Mouse (Mus musculus) stomach, embryonic 14.5 days (tissue): ENCODE results near the gene Slc26a8. TPM values are rescaled to one million over a fixed set of nuclear protein-coding genes. Genes with fewer than 3 reads are reported as not detected.

ENCODE experiments used
- ATAC-seq: fragments of 200-750 bp; cut with Nextera tagmentation; 2 replicates; pipeline ENCODE4 v1.8.0; 2017; ENCODE audit warnings: low read depth, moderate TSS enrichment; ENCODE audit not compliant: insufficient number of reproducible peaks, insufficient read depth, low FRiP score
- H3K27ac ChIP-seq: fragments of 300-500 bp; sonication (generic); 2 replicates; pipeline ENCODE4 v1.5.1; 2014; ENCODE audit warnings: mild to moderate bottlenecking, low read length, moderate library complexity, mixed read lengths
- H3K27me3 ChIP-seq: fragments of 300-500 bp; sonication (generic); 2 replicates; pipeline ENCODE4 v1.6.1; 2014; ENCODE audit warnings: low read length, control low read depth, mixed read lengths; ENCODE audit not compliant: control insufficient read depth, insufficient read depth
- H3K36me3 ChIP-seq: fragments of 300-500 bp; sonication (generic); 2 replicates; pipeline ENCODE4 v1.6.1; 2014; ENCODE audit warnings: mild to moderate bottlenecking, control low read depth, low read length, moderate library complexity, mixed read lengths; ENCODE audit not compliant: control insufficient read depth, insufficient read depth
- H3K4me1 ChIP-seq: fragments of 300-500 bp; sonication (generic); 2 replicates; pipeline ENCODE4 v1.6.1; 2014; ENCODE audit warnings: low read length, control low read depth, mixed read lengths; ENCODE audit not compliant: control insufficient read depth, insufficient read depth
- H3K4me2 ChIP-seq: fragments of 300-500 bp; sonication (generic); replicated peaks from 2 replicates; pipeline ENCODE4 v1.6.1; 2014; ENCODE audit warnings: low read depth, low read length, control low read depth
- H3K4me3 ChIP-seq: fragments of 300-500 bp; sonication (generic); 2 replicates; pipeline ENCODE4 v1.5.1; 2014; ENCODE audit warnings: low read depth, low read length, control low read depth
- H3K9ac ChIP-seq: fragments of 300-500 bp; sonication (generic); replicated peaks from 2 replicates; pipeline ENCODE4 v1.6.1; 2014; ENCODE audit warnings: low read depth, mild to moderate bottlenecking, control low read depth, low read length, moderate library complexity, mixed read lengths
- H3K9me3 ChIP-seq: fragments of 300-500 bp; sonication (generic); 2 replicates; pipeline ENCODE4 v1.6.1; 2016; ENCODE audit warnings: low read depth, low read length, control low read depth; ENCODE audit not compliant: control insufficient read depth
- WGBS: fragments of 180-500 bp; shearing (Covaris S2); extraction: QIAGEN DNeasy Blood & Tissue Kit; methylation state at CpG from one replicate; pipeline ENCODE4 v1.1.7; 2014; 5-methylcytosine and 5-hydroxymethylcytosine counted together
- polyA plus RNA-seq: library from polyadenylated mRNA; unstranded; fragments of >200 nt; fragmentation: Nextera tagmentation; extraction: Ambion mirVana; gene quantifications from 2 replicates; pipeline ENCODE4 v1.2.1, GENCODE M21; 2014

Gene Slc26a8
- polyA plus RNA-seq, 1 experiment from 2014 or later = 1.9 TPM

GRCm38 (mm10) chr17:28707136-28707627, 17.1 kb upstream of the Slc26a8 start:
- 88% methylated on average over 3 of the region's 3 CpGs for WGBS
- no peak overlapping the region for H3K27ac ChIP-seq
- H3K4me1 ChIP-seq = peaks cover 10% of the 10 kb centered on the region

GRCm38 (mm10) chr17:28706697-28707096, 16.7 kb upstream of the Slc26a8 start:
- Histone ChIP-seq H3K27ac (no peak overlapping the region), H3K36me3 (no peaks in the 10 kb centered on the region), H3K4me2 (no peak overlapping the region), H3K27me3 (no peaks in the 10 kb centered on the region), H3K4me3 (no peak overlapping the region), H3K9ac (no peak overlapping the region), H3K4me1 (peaks cover 10% of the 10 kb centered on the region), H3K9me3 (no peaks in the 10 kb centered on the region)
- no peak for ATAC-seq
- 53% methylated on average over 1 of the region's 1 CpGs for WGBS

More at GRCm38 (mm10) chr17:28707136-28707627, 17.1 kb upstream of the Slc26a8 start:
- Histone ChIP-seq H3K9me3 (no peaks in the 10 kb centered on the region), H3K4me3 (no peak overlapping the region), H3K36me3 (no peaks in the 10 kb centered on the region), H3K4me2 (no peak overlapping the region), H3K9ac (no peak overlapping the region), H3K27me3 (no peaks in the 10 kb centered on the region)
- no peak for ATAC-seq

GRCm38 (mm10) chr17:28702646-28703045, 12.6 kb upstream of the Slc26a8 start:
- Histone ChIP-seq H3K36me3 (no peaks in the 10 kb centered on the region), H3K4me2 (no peak overlapping the region), H3K27me3 (no peaks in the 10 kb centered on the region), H3K4me1 (peaks cover 4% of the 10 kb centered on the region; the same call in 1 of the 2 replicates), H3K9ac (no peak overlapping the region), H3K4me3 (no peak overlapping the region), H3K9me3 (no peaks in the 10 kb centered on the region), H3K27ac (no peak overlapping the region)
- ATAC-seq = no peak
- 63% methylated on average over 2 of the region's 2 CpGs for WGBS

GRCm38 (mm10) chr17:28701737-28702136, 11.7 kb upstream of the Slc26a8 start:
- Histone ChIP-seq H3K27me3 (no peaks in the 10 kb centered on the region), H3K4me2 (no peak overlapping the region), H3K4me3 (no peak overlapping the region), H3K4me1 (peaks cover 11% of the 10 kb centered on the region), H3K27ac (no peak overlapping the region), H3K36me3 (no peaks in the 10 kb centered on the region), H3K9me3 (no peaks in the 10 kb centered on the region), H3K9ac (no peak overlapping the region)
- 74% methylated on average over 3 of the region's 3 CpGs for WGBS
- ATAC-seq = no peak

DNA sequence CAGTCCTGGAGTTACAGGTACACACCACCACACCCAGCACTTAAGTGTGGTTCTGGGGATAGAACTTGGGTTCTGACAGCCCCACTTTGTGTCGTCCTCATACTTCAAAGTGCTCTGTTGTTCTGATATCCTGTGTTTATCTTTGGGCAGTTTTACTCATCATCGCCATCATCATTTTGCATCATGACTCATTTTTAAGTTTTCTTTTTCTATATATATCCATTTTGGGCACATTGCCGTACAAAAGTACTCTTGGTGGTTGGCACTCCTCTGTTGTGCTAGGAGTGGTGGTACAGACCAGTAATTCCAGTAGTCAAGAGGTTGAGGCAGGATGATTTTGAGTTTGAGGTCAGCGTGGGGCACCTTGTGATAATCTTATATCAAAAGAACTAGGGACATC, 11.1 kb upstream of the Slc26a8 start:
- H3K9ac ChIP-seq = no peak overlapping the region
- H3K4me2 ChIP-seq = no peak overlapping the region
- no peaks in the 10 kb centered on the region for H3K9me3 ChIP-seq
- no peak overlapping the region for H3K27ac ChIP-seq
- H3K4me1 ChIP-seq = peaks cover 17% of the 10 kb centered on the region
- no peak overlapping the region for H3K4me3 ChIP-seq
- WGBS = 90% methylated on average over 4 of the region's 4 CpGs
- H3K36me3 ChIP-seq = no peaks in the 10 kb centered on the region
- no peaks in the 10 kb centered on the region for H3K27me3 ChIP-seq
- ATAC-seq = no peak

DNA sequence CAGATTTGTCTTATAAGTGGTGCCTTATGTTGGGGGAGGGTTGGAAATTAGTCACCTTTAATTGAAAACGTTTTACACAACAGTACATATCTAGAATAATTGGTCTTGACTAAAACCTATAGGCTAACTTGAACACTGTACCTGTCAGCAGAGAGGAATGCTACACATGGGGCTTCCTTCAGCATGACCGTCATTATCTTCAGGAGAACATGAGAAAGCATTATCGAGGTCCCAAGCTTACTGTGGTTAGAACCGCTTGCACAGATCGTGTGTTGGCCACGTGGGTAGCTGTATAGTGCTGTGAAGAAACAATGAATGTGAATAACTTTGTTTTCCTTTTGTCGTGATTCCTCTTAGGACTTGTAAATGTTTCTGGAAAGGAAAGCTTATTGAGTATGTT, 9.8 kb upstream of the Slc26a8 start:
- Histone ChIP-seq H3K27ac (no peak overlapping the region), H3K9ac (no peak overlapping the region), H3K36me3 (no peaks in the 10 kb centered on the region), H3K9me3 (no peaks in the 10 kb centered on the region), H3K4me3 (no peak overlapping the region), H3K4me1 (peaks cover 23% of the 10 kb centered on the region), H3K4me2 (no peak overlapping the region), H3K27me3 (no peaks in the 10 kb centered on the region)
- 85% methylated on average over 7 of the region's 7 CpGs for WGBS
- ATAC-seq = no peak

DNA sequence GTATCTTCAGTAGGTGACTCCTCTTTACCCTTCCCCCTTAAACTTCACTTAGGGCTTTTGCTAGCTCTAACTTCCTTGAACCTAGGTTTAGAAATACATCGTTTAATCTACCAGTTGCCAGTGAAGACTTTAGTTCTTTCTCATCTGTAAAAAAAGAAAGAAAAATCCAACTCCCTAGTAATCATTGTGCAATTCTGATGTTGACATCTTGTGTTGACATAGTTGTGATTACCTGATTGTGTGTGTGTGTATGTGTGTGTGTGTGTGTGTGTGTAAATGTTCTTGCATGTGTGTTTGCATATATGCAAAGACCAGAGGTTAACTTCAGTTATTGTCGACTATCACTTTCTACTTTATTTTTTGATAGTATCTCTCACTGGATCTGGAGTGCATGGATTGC, 8.6 kb upstream of the Slc26a8 start:
- H3K27ac ChIP-seq = no peak overlapping the region
- whole genome bisulfite sequencing = 64% methylated on average over 2 of the region's 2 CpGs

DNA sequence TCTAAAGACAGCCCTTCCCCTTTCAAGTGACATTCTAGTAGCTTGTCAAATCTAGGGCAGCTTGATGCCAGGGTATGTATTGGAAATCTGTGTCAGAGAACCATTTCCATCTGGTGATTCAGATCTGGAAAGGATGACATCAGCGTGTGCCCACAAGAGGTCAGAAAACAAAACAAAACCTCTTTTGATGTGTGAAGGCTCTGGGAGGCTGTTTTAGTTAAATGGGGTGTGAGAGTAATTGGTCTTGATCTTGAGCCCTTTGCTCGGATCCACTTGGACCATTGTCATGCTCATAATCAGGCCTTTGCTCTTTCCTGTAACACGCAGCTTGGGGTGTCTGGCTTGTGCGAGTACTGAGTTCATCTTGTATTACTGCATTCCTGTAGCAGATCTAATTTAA, 8.2 kb upstream of the Slc26a8 start:
- H3K36me3 ChIP-seq = no peaks in the 10 kb centered on the region; the same call in 1 of the 2 replicates
- no peak overlapping the region for H3K27ac ChIP-seq
- H3K4me2 ChIP-seq = no peak overlapping the region

More for the DNA sequence above, 8.6 kb upstream of the Slc26a8 start:
- H3K4me1 ChIP-seq = peaks cover 25% of the 10 kb centered on the region
- H3K27me3 ChIP-seq = no peaks in the 10 kb centered on the region
- H3K9ac ChIP-seq = no peak overlapping the region
- no peak overlapping the region for H3K4me3 ChIP-seq
- no peak overlapping the region for H3K4me2 ChIP-seq
- no peak for ATAC-seq
- H3K9me3 ChIP-seq = no peaks in the 10 kb centered on the region
- H3K36me3 ChIP-seq = no peaks in the 10 kb centered on the region; the same call in 1 of the 2 replicates

More for the DNA sequence above, 8.2 kb upstream of the Slc26a8 start:
- H3K9ac ChIP-seq = no peak overlapping the region
- ATAC-seq = no peak
- WGBS = 78% methylated on average over 4 of the region's 4 CpGs
- H3K9me3 ChIP-seq = no peaks in the 10 kb centered on the region
- H3K4me3 ChIP-seq = no peak overlapping the region
- H3K27me3 ChIP-seq = no peaks in the 10 kb centered on the region
- H3K4me1 ChIP-seq = peaks cover 30% of the 10 kb centered on the region
